Mouse (Mus musculus): ENCODE measurements at regions not wholly inside any gene's neighbourhood (a gene's known extent, or its start where the extent isn't known, plus 50 kb on each side); places are given as distances from the start of the nearest gene placed in this dataset.

DNA sequence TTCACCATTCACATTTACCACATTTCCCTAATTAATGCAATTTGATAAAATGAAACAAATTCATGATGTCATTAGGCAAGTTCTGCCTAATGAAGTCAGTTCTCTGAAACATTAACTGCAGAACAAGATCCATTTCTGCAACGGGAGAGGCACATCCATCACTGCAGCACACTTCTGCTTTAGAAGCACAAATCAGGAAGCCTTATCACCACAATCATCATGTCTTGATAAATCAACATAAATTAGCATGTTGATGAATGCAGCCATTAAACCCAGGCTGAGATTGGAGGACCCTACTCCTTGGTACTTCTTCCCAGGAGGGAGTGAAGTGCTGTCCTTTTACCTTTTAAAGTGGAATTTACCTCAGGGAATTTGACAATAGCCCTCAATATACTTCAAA is 1195.4 kb downstream of the Defb40 start:
- no peak for DNase-seq (ENCODE audit: low spot score in 2 of 2)

DNA sequence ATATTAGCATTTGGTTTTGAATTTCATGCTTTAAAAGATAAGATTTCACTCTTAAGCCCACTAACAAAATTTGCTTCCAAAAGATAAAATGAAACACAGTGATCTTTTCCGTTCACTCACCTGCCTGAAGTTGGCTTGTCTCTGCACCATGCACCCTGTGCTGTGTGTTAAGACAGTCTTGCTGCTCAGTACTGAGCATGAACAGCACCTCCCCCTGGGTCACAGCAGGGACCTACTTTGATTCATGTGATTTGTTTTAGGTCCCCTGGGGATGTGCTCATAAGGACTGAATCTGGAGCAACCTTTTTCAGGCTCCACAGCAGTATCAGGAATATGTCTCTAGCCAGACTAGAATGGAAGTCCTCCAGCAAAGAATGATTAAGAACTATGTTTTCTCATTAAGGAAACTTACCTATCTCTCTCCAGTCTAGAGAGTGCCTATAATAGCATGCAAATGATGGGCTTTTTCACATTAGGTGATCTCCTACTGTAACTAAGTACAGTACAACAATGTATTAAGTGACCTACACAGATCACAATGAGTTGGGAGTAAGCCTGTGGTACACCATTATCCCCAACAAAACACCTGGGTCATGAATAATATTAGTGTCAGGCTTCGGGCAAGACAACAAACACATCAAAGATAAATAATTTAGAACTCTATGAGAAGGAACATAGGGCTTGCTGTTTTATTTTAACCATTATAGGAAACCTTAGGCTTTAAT is 1196.3 kb downstream of the Defb40 start:
- DNase-seq (ENCODE audit: low spot score in 2 of 2): no peak

DNA sequence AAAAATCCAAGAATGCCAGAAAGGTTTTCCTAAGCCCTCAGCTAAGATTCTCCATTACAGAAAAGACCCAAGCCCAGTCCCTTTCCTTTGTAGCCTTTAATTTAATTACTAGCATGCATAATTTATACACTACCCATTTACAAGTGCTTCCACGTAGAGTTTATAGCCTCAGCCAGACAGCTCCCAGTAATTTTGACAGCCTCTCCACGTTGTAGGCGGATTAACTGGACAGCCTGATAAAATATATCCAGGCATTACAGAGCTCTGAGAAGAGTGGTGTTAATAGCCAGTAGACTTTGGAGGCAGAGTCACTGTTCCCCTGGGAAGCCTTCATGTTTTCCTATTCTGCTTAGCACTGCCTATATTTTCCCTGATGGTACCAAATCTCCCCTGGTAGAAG is 1202.6 kb downstream of the Defb40 start:
- no peak for DNase-seq (ENCODE audit: low spot score in 2 of 2)

DNA sequence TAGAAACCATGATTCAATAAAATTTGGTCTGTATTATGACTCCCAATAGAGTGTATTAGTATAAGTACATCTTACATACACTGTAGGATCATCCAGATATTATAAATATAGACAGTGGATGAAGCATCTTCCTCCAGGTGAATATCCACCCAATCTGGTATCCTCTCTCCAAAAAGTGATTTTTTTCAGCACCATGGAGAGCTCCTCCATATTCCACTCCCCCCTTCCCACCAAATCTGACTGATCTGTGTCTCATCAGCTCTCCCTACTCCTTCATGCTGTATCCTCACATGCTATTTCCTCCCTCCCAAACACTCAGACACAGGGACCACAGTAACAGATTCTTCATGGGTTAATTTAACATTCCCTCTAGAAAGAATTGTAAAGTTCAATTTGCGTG is 1204.7 kb downstream of the Defb40 start:
- DNase-seq (ENCODE audit: low spot score in 2 of 2): no peak

DNA sequence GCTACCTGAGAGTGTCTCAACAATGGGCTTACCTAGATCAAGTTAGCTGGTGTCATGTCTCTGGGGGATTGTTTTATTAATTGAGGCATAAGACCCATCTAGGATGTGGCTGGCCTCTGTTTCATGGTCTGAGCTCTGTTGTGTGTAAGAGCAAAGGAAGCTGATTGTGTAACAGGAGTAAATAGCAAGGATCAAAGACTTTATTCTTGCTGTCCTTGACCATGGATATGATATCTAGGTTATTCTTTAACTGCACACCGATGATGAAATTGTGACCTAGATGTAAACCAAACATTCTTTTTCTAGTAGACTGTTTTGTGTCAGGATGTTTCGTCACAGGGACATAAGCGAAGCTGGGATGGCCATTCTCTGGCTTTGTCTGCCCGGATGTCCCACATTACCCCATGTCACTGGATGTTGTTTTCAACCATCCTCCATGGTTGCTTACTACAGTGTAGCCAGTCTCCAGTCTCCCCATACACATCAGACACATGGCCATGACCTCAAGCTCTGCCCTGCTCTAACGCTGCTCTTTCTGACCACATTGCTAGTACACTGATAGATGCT is 1210.5 kb downstream of the Defb40 start:
- no peak for DNase-seq (ENCODE audit: low spot score in 2 of 2)

DNA sequence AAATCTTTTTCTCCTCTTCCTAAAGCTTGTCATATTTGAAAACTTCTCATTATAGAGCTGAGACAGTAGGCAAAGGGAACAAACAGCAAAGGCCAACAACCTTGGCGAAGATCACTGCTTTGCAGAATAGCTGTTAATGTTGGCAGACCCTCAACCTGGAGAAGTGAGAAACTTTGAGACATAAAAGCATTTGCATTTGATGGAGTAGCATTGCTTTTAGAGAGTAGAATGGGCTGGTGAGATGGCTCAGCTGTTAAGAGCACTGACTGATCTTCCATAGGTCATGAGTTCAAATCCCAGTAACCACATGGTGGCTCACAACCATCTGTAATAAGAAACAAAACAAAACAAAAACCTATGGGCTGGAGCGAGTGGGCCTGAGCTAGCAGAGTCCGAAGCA is 1253.4 kb downstream of the Defb40 start:
- no peak for DNase-seq (ENCODE audit: low spot score in 2 of 2)

DNA sequence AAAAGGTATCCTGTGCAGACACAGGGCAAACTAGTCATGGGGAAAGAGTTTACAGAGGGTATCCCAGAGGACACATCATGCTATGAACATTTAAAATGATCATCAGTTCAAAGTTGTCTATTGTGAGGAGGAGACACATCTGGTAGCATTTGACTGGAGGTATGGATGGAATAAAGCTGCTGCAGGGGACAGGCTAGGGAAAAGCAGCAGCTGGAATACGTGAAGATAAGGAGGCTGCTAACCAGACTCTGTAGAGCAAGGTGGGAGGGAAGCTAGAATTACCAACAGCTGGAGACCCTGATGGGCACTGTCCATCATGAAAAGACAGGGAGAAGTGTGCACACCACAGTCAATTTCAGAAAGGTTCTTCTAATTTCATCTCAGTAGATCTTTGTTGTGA is 1268.9 kb downstream of the Defb40 start:
- no peak for DNase-seq (ENCODE audit: low spot score in 2 of 2)

DNA sequence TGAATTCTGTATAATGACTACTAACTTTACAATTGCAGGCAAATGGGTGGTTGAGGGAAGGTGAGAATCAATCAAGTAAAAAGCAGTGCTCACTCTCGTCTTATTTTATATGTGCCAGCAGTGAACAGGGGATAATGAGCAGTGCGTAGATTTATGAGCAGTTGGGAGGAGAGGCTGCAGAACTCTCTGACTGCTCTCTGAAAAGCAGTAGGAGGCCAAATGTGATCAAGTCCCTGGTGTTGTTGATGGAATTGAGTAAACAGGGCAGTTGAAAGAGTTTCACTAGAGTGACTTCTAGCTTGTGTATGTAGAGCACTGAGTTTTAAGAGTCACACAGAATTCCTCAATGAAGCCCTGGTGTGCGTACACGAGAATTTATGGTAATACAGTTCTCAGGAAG is 1269.6 kb downstream of the Defb40 start:
- no peak for DNase-seq (ENCODE audit: low spot score in 2 of 2)

DNA sequence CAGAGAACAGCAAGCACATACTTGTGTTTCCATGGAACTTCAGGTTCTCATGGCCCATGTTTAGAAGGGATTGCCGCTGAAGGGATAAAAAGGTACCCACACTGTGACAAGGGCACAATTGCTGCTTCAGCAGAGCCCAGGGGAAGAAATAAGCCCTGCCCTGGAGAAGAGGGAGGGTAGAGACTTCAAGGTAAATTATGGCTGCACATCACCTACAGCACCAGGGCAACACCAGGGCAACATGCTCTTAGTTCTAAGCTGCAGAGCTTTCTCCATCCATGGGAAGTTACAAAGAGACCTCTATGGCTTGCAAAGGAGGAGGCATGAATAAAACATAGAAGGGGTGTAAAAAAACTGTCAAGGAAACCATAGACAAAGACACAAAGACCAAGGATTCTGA is 1273.8 kb downstream of the Defb40 start:
- DNase-seq (ENCODE audit: low spot score in 2 of 2): no peak

DNA sequence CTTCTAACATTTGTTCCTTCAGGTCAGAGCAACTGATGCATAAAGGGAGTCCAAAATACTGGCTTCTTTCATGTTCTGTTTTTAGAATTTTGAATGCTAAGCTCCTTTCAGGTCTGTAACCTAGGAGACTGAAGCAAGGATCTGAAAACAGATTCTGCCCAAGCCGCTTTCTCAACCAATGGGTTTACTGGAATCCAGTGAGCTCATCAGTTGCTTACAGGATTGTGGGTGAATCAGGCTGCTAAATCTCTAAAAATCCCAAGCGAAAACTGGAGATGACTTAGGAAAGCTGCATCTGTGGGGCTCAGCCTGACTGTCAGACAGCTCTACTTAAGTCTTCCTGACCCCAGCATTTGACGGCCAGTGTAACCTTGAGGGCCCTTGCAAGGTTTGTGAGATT is 1277.7 kb downstream of the Defb40 start:
- DNase-seq (ENCODE audit: low spot score in 2 of 2): peak; percentile 50 to 82

DNA sequence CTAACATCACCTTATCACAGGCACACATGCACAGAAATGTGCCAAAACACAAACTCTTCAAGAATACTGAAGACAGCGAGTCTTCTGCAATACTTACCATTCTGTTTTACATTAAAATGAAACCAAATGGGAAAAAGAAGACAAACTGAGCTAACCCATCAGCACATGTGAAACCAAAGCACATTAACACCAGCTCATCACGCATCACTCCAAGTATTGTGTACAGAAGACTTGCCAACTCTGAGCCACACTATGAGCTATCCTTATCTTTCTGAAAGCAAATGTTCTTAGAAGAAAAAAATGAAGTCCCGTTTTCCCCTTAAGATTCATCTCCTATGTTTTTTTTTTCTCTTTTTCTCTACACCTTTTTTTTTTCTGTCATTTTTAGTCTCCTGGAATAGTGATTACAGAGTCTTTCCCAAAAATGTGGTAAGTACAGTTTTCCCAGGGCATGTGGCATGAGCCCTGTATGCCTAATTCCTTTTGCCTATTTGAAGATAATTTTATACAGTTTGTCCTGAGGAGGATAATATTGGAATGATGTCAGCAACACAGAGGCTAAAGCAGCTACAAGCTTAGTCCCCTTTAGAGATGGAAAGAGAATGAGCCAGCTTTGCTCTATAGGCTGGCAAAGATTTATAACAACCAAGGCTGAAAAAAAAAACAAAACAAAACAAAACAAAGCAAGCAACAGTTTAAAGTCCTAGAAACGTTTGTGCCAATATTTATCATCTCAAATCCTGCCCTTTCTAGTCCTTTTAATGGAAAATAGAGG is 1287.8 kb downstream of the Defb40 start:
- DNase-seq (ENCODE audit: low spot score in 2 of 2): no peak

DNA sequence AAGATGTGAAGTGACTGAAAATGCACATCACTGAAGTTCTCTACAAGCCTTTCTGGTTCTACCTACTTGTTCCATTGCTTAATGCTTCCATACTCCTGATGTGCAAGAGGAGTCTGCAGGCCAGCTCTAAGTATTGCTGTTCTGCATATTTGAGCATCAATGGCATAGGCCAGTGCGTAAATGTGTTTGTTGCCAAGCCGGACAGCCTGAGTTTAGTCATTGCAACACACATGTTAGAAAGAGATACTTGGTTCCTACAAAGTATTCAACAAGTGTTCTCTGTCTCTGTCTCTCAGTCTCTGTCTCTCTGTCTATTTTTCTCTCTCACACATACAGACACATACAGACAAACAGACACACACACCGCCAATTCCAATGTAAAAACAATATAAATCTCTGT is 1288.4 kb downstream of the Defb40 start:
- no peak for DNase-seq (ENCODE audit: low spot score in 2 of 2)

DNA sequence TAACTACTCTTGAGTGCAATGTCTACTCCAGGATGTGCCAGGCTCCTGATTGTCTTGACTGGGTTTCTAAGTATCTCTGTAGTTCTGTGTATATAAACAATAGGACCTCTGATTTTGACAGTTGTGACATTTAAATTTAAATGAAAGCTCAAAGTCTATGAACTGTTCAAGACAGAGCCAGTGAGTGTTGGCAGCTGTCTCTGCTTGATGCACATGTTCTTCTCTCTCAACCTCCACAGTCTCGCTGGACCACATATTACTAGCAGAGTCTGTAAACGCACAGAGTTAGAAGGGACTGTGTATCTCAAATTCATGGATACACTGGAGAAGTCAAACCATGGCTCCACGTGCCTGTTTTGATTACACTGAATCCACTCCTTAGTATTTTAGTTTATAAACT is 1291.0 kb downstream of the Defb40 start:
- DNase-seq (ENCODE audit: low spot score in 2 of 2): no peak

DNA sequence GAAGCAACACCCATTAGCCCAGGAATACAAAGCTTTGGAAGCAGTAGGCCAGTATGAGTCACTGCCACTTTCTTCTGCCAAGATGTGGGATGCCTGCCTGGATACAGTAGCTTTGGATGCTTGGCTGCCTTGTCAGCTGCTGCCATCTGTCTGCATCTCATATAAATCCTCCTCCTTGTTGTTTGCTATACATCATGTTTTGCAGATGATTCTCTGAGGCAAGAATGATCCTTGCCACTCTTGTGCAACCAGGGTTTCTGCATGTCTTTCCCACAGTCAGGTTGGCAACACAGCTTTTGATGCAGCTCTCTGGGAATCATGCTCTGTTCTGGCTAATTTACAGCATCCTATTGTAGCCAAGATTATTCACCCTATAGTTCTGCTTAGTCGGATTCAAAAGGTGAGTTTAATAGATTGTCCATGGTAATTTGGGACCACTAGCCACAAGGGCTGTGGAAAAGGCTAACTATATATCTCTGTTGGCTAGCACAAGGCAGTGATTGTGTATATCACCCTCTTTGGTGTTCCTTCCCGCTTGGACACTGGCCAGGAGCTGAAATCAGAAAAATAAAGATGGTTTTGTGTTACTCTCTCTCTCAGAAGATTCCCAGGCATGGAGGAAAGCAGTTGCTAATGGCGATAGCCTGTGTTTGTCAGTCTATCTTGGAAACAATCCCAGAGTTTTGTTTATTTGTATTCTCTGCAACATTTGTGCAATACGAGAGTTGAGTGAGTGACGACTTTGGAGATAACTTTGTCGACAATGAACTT is 1313.5 kb downstream of the Defb40 start:
- DNase-seq (ENCODE audit: low spot score in 2 of 2): peak; percentile 75 to 88

DNA sequence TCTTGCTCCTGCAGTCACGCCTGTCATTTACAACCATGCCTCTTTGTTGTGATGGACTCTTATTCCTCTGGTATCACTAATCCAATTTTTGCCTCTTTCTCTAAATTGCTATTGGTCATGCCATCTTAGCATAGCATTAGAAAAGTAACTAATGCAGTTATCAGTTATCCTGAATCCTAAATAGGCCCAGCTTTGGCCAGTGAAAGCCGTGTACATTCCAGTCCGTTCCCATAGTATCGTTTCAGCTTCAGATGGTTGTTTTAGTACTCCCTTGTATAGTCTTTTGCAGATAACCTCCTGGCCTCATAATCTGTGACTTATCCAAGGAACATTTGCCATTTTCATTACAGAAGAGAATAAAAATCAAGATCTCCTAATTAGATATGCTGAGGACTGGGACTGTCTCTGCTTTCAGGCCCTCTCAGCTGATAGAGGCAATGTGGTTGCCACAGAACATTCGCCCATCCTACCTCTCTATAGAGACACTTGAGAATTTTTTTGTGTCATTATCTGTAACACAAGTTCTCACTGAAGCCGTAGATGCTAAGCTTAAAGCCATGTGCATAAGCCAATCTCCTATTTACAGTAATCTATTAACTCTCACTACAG is 1318.2 kb downstream of the Defb40 start:
- DNase-seq (ENCODE audit: low spot score in 2 of 2): no peak

DNA sequence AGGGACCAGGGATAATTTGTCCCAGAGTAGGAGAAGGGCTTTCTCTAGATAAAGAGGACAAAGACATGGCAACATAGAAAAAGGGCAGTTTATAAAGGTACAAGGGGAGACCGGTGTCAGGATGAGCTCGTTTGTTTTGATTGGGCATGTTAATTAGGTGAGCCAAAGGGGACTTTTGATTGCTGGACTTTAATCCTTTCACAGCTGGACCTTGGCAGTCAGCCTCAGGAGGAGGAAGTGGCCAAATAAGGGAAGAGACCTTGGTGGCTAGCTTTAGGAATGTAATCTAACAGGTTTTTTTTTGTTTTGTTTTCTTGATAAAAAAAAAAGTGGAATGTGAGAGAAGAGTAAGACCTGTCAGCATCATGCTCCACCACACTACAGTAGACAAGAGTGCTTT is 1324.3 kb downstream of the Defb40 start:
- no peak for DNase-seq (ENCODE audit: low spot score in 2 of 2)

DNA sequence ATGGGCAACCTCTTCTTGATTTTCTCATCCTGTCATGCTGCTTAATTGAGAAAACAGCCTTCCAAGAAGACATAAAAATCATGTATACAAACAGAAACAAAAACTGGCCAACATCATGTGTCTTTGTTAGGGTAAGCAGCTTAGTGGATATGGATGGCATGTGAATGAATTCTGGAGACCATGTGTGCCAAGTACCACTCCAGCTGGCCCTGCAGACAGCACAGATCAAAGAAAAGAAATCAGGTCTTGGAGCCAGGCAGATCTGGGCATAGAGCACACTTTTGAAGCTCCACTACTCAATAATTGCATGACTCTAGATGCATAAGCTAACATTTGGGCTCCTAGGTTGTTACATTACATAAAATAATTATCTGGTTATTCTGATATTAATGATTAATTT is 1330.5 kb downstream of the Defb40 start:
- no peak for DNase-seq (ENCODE audit: low spot score in 2 of 2)

DNA sequence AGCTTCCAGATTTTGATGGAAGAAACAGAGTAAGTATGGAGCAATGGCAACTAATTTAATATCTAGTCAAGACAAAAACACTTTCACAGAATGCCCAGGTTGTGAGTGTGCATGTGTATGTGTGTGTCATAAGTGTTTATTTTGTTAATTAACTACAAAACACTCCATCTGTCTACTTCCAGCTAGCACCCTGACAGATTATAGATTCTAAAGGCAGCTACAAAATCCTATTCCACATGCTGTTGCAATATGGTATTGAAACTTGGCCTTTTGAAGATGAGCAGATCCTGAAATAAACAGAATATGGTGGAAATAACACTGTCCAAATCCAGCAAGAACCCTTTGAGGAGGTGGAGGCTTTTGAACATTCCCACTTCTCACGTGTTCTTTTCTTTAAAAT is 1356.9 kb downstream of the Defb40 start:
- DNase-seq (ENCODE audit: low spot score in 2 of 2): no peak

DNA sequence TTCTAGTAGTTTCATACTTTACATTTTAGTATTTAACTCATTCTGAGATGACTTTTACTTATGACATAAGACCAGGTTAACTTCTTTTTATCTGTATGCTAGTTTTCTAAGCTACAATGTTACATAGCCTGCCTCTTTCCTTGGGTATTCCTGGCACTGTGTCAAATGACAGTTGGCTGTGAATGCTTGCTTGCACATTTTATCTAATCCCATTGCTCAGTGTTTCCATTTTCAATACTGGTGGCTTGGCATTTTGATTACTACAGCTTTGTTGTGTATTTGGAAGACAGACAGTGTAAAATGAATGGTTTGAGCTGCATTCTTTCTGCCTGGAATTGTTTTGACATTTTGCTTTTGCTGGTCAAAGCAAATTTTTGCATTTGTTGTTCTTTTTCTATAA is 1359.2 kb downstream of the Defb40 start:
- DNase-seq (ENCODE audit: low spot score in 2 of 2): no peak

DNA sequence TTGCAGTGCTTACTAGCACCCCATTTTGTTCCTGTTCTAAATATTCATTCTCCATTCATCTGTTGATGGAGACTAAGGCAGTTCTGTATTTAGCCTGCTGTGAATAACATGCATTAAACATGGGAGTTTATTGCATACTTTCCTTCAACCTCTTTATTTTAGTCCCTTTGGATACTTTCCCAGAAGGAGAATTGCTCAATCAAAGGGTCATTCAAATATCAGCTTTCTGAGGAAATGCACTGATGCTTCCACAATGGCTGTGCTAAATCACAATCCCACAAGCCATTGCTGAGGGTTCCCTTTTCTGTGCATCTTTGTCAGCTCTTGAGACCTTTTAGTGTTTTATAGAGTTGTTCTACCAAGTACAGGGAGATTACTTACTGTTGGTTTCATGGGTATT is 1359.9 kb downstream of the Defb40 start:
- no peak for DNase-seq (ENCODE audit: low spot score in 2 of 2)

DNA sequence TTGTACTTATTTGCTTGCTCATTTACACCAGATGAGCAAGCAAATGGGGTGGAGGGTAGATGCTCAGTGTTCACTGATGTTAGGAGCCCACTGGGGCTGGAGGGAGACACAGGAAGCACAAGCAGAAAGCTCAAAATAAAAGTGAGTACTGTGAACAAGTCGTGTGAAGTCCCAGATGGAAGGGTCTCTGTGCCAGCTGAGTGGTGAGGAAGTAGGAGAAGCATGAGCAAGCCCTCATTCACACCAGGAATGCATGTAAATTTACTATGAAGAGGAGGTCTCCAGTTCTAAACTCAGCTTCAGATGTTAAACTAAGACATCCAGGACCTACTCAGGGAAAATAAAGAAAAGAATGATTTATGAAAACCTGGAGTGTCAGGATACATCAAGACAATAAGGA is 1375.2 kb downstream of the Defb40 start:
- no peak for DNase-seq (ENCODE audit: low spot score in 2 of 2)

DNA sequence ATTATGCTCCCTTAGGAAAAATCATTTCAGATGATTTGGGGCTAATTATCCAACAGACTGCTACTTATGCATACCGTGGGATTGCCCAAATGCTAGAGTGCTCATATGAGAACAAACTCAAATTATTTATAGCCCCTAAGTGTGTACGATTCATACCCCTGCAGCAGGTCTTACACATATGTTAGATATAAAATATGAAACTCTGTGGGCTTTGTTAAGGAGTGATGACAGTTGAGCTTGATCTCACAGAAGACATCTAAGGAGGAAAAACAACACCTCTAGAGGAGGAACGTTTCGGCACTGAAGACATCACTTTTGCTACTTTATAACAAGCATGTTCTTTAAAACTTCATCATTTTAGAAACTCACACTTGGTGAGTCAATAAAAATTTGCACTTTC is 1379.3 kb downstream of the Defb40 start:
- DNase-seq (ENCODE audit: low spot score in 2 of 2): peak in 1 of 2 experiments; percentile 34
